Comparison of ENCODE assay signal across 8 mouse cellular contexts in genomic region chr11:120346383-120347034, GRCm38 (mm10). TPM values are rescaled to one million over a fixed set of nuclear protein-coding genes. Genes with fewer than 3 reads are reported as not detected.
DNase-seq lines count a peak whose midpoint lies in the region; ATAC-seq and TF ChIP-seq lines count a peak whose summit lies in the region.
"Not testable (repeated sequence)": the region's sequence is repeated elsewhere in the genome, so short reads cannot be mapped to it uniquely, and the experiment has no call there.

No protein-coding gene starts in this region.

- TF ChIP-seq CTCF in E14TG2a.4 (conservative IDR thresholded peaks at IDR 0.05; ENCODE audit: low read length); spleen, adult 2 months (IDR thresholded peaks at IDR 0.05; ENCODE audit: extremely low read depth, insufficient read depth, insufficient read length, insufficient replicate concordance): not testable (repeated sequence)

- WGBS in embryonic facial prominence, embryonic 12.5 days = 63% methylated on average over 11 of the region's 13 CpGs
- 73% methylated on average over 11 of the region's 13 CpGs for WGBS in hindbrain, embryonic 10.5 days
- 27% methylated on average over 10 of the region's 13 CpGs for WGBS in kidney, embryonic 16.5 days
- 68% methylated on average over 11 of the region's 13 CpGs for WGBS in liver, embryonic 12.5 days (ENCODE audit: insufficient replicate concordance)
- WGBS in midbrain, embryonic 13.5 days = 73% methylated on average over 10 of the region's 13 CpGs
- WGBS in spleen, adult 2 months = 37% methylated on average over 11 of the region's 13 CpGs

- TF ChIP-seq POLR2A in spleen, adult 2 months (IDR thresholded peaks at IDR 0.05; ENCODE audit: low read depth, low read length) = not testable (repeated sequence)

- peak overlapping the region; percentile 68 for H3K9ac ChIP-seq in embryonic facial prominence, embryonic 12.5 days
- H3K9ac ChIP-seq in kidney, embryonic 16.5 days (replicated peaks; ENCODE audit: low read length) = peak overlapping the region; percentile 68
- peak overlapping the region; percentile 53 for H3K9ac ChIP-seq in liver, embryonic 12.5 days
- H3K9ac ChIP-seq in midbrain, embryonic 13.5 days (replicated peaks) = peak overlapping the region; percentile 79

- peaks cover 23% of the 10 kb centered on the region for H3K36me3 ChIP-seq in E14TG2a.4 (ENCODE audit: insufficient read depth, low read length)
- H3K36me3 ChIP-seq in embryonic facial prominence, embryonic 12.5 days = peaks cover 16% of the 10 kb centered on the region
- H3K36me3 ChIP-seq in hindbrain, embryonic 10.5 days = peaks cover 26% of the 10 kb centered on the region
- peaks cover 15% of the 10 kb centered on the region for H3K36me3 ChIP-seq in kidney, embryonic 16.5 days (ENCODE audit: insufficient read depth, low read length)
- peaks cover 16% of the 10 kb centered on the region for H3K36me3 ChIP-seq in liver, embryonic 12.5 days
- H3K36me3 ChIP-seq in midbrain, embryonic 13.5 days = peaks cover 27% of the 10 kb centered on the region
- peaks cover 13% of the 10 kb centered on the region for H3K36me3 ChIP-seq in spleen, adult 2 months (ENCODE audit: control insufficient read depth, insufficient read depth, low read length)

- H3K4me3 ChIP-seq in E14TG2a.4 (replicated peaks; ENCODE audit: low read length) = peak overlapping the region; percentile 46
- H3K4me3 ChIP-seq in embryonic facial prominence, embryonic 12.5 days = peak overlapping the region; percentile 49
- H3K4me3 ChIP-seq in hindbrain, embryonic 10.5 days = peak overlapping the region; percentile 56
- H3K4me3 ChIP-seq in kidney, embryonic 16.5 days (ENCODE audit: low read length) = peak overlapping the region; percentile 59
- H3K4me3 ChIP-seq in liver, embryonic 12.5 days = peak overlapping the region; percentile 51
- H3K4me3 ChIP-seq in midbrain, embryonic 13.5 days (replicated peaks) = peak overlapping the region; percentile 56
- peak overlapping the region; percentile 56 for H3K4me3 ChIP-seq in spleen, adult 2 months (ENCODE audit: extremely low read depth, insufficient read depth, insufficient read length)

- peak; percentile 2 for DNase-seq in gastrocnemius, postnatal 14 days
- not testable (repeated sequence) for DNase-seq in hindbrain, embryonic 10.5 days (ENCODE audit: low spot score); spleen, adult 2 months (ENCODE audit: low read depth in 1 of 2, low spot score in 2 of 2)

- peaks cover 54% of the 10 kb centered on the region for H3K9me3 ChIP-seq in E14TG2a.4 (ENCODE audit: low read length)
- H3K9me3 ChIP-seq in embryonic facial prominence, embryonic 12.5 days; hindbrain, embryonic 10.5 days; kidney, embryonic 16.5 days (ENCODE audit: low read length); liver, embryonic 12.5 days (replicated peaks); midbrain, embryonic 13.5 days: not testable (repeated sequence)

- not testable (repeated sequence) for H3K27me3 ChIP-seq in E14TG2a.4 (ENCODE audit: insufficient read depth, low read length); embryonic facial prominence, embryonic 12.5 days; hindbrain, embryonic 10.5 days (ENCODE audit: insufficient read depth, poor library complexity, severe bottlenecking); kidney, embryonic 16.5 days (ENCODE audit: insufficient read depth, low read length); midbrain, embryonic 13.5 days; spleen, adult 2 months (ENCODE audit: control insufficient read depth, insufficient read depth, low read length)
- peaks cover 25% of the 10 kb centered on the region for H3K27me3 ChIP-seq in liver, embryonic 12.5 days (replicated peaks)

- H3K27ac ChIP-seq in embryonic facial prominence, embryonic 12.5 days = 0 out of 2 replicates have a peak overlapping the region, but pooled peaks have one; percentile 12
- H3K27ac ChIP-seq in hindbrain, embryonic 10.5 days; kidney, embryonic 16.5 days (ENCODE audit: low read length); liver, embryonic 12.5 days; spleen, adult 2 months (ENCODE audit: insufficient read depth, low read length): not testable (repeated sequence)
- H3K27ac ChIP-seq in midbrain, embryonic 13.5 days = 0 out of 2 replicates have a peak overlapping the region, but pooled peaks have one; percentile 30

- ATAC-seq in embryonic facial prominence, embryonic 12.5 days (ENCODE audit: insufficient number of reproducible peaks, insufficient read depth, low FRiP score, low TSS enrichment); kidney, embryonic 16.5 days (ENCODE audit: low FRiP score, low TSS enrichment); liver, embryonic 12.5 days; midbrain, embryonic 13.5 days: not testable (repeated sequence)

- peaks cover 23% of the 10 kb centered on the region for H3K4me1 ChIP-seq in E14TG2a.4 (replicated peaks; ENCODE audit: low read depth, low read length)
- H3K4me1 ChIP-seq in embryonic facial prominence, embryonic 12.5 days = peaks cover 19% of the 10 kb centered on the region
- peaks cover 41% of the 10 kb centered on the region for H3K4me1 ChIP-seq in hindbrain, embryonic 10.5 days (replicated peaks)
- H3K4me1 ChIP-seq in kidney, embryonic 16.5 days (ENCODE audit: insufficient read depth, low read length) = peaks cover 17% of the 10 kb centered on the region
- H3K4me1 ChIP-seq in liver, embryonic 12.5 days = peaks cover 52% of the 10 kb centered on the region
- peaks cover 46% of the 10 kb centered on the region for H3K4me1 ChIP-seq in midbrain, embryonic 13.5 days (replicated peaks)
- not testable (repeated sequence) for H3K4me1 ChIP-seq in spleen, adult 2 months (ENCODE audit: control insufficient read depth, insufficient read depth, insufficient read length)

- intact Hi-C loops in gastrocnemius, postnatal 14 days (cut with DNase I; ENCODE audit: low total_unique reads) = not testable (repeated sequence)

- H3K4me2 ChIP-seq in embryonic facial prominence, embryonic 12.5 days (replicated peaks) = peak overlapping the region; percentile 78
- peak overlapping the region; percentile 68 for H3K4me2 ChIP-seq in kidney, embryonic 16.5 days (replicated peaks; ENCODE audit: low read depth, low read length)
- peak overlapping the region; percentile 58 for H3K4me2 ChIP-seq in liver, embryonic 12.5 days
- H3K4me2 ChIP-seq in midbrain, embryonic 13.5 days (replicated peaks) = peak overlapping the region; percentile 76

RNA-seq across cellular contexts. Expression of gene Actg1, which starts 1.8 kb away (rescaled TPM):
- 3,148 and 3,183 TPM in 2 replicates for polyA plus RNA-seq in embryonic facial prominence, embryonic 12.5 days (2016; fragmentation: Nextera tagmentation; extraction: Ambion mirVana)
- 100 to 1,000 TPM; 308 to 391 TPM for total RNA-seq in gastrocnemius, postnatal 14 days (2021)
- polyA plus RNA-seq in hindbrain, embryonic 10.5 days (2016; fragmentation: Nextera tagmentation; extraction: Ambion mirVana) = 3,119 and 3,536 TPM in 2 replicates
- 2,803 and 2,860 TPM in 2 replicates for polyA plus RNA-seq in kidney, embryonic 16.5 days (2015; fragmentation: Nextera tagmentation; extraction: Ambion mirVana)
- polyA plus RNA-seq in liver, embryonic 12.5 days (2016; fragmentation: Nextera tagmentation; extraction: Ambion mirVana) = 952 and 1,008 TPM in 2 replicates
- 3,928 and 4,113 TPM in 2 replicates for polyA plus RNA-seq in midbrain, embryonic 13.5 days (2015; fragmentation: Nextera tagmentation; extraction: Ambion mirVana)
- polyA plus RNA-seq in spleen, adult 2 months (2012; rRNA removed) = 951 and 978 TPM in 2 replicates

RNA-seq across cellular contexts. Expression of gene Fscn2, which starts 14.8 kb away (rescaled TPM):
- polyA plus RNA-seq in embryonic facial prominence, embryonic 12.5 days (2016; fragmentation: Nextera tagmentation; extraction: Ambion mirVana) = 0.61 and 0.78 TPM in 2 replicates
- total RNA-seq in gastrocnemius, postnatal 14 days (2021) = under 1 TPM; 0.16 to 0.39 TPM
- polyA plus RNA-seq in hindbrain, embryonic 10.5 days (2016; fragmentation: Nextera tagmentation; extraction: Ambion mirVana) = 0.50 and 0.77 TPM in 2 replicates
- polyA plus RNA-seq in kidney, embryonic 16.5 days (2015; fragmentation: Nextera tagmentation; extraction: Ambion mirVana) = 0.72 and 0.82 TPM in 2 replicates
- 0.16 and 0.18 TPM in 2 replicates for polyA plus RNA-seq in liver, embryonic 12.5 days (2016; fragmentation: Nextera tagmentation; extraction: Ambion mirVana)
- 1.9 and 2.2 TPM in 2 replicates for polyA plus RNA-seq in midbrain, embryonic 13.5 days (2015; fragmentation: Nextera tagmentation; extraction: Ambion mirVana)
- polyA plus RNA-seq in spleen, adult 2 months (2012; rRNA removed) = 0.08 TPM in 1 of 2 replicates, not detected in the other

RNA-seq across cellular contexts. Expression of gene Faap100, which starts 32.1 kb away (rescaled TPM):
- polyA plus RNA-seq in embryonic facial prominence, embryonic 12.5 days (2016; fragmentation: Nextera tagmentation; extraction: Ambion mirVana) = 44.6 and 48.3 TPM in 2 replicates
- 10 to 100 TPM; 11.2 to 16.0 TPM for total RNA-seq in gastrocnemius, postnatal 14 days (2021)
- 38.0 and 45.9 TPM in 2 replicates for polyA plus RNA-seq in hindbrain, embryonic 10.5 days (2016; fragmentation: Nextera tagmentation; extraction: Ambion mirVana)
- 42.3 and 44.8 TPM in 2 replicates for polyA plus RNA-seq in kidney, embryonic 16.5 days (2015; fragmentation: Nextera tagmentation; extraction: Ambion mirVana)
- 12.8 and 13.1 TPM in 2 replicates for polyA plus RNA-seq in liver, embryonic 12.5 days (2016; fragmentation: Nextera tagmentation; extraction: Ambion mirVana)
- 80.9 and 81.1 TPM in 2 replicates for polyA plus RNA-seq in midbrain, embryonic 13.5 days (2015; fragmentation: Nextera tagmentation; extraction: Ambion mirVana)
- polyA plus RNA-seq in spleen, adult 2 months (2012; rRNA removed) = 36.5 and 53.8 TPM in 2 replicates
